28 mouse cellular contexts compared by ENCODE assay signal in genomic region chr4:126207081-126207480, GRCm38 (mm10). TPM values are rescaled to one million over a fixed set of nuclear protein-coding genes. Genes with fewer than 3 reads are reported as not detected.
DNase-seq lines count a peak whose midpoint lies in the region; ATAC-seq and TF ChIP-seq lines count a peak whose summit lies in the region.
"Had no signal": no experiment of that assay in that cellular context is flagged by ENCODE, and none has a peak within 500 bp of the region (broad histone marks: within the 10 kb centered on the region; RNA-seq: fewer than 3 reads in every experiment).

No protein-coding gene starts in this region.

- WGBS in liver, postnatal 0 days (ENCODE audit: insufficient replicate concordance) = 61% methylated on average over 6 of the region's 6 CpGs
- 44% methylated on average over 6 of the region's 6 CpGs for WGBS in liver, embryonic 11.5 days

- TF ChIP-seq EP300 in liver, postnatal 0 days (IDR thresholded peaks at IDR 0.05; ENCODE audit: low read depth) = no peak

- peak; percentile 51 for DNase-seq in liver
- DNase-seq in liver, postnatal 0 days = no peak
- DNase-seq in adrenal gland, postnatal 14 days = peak; percentile 65
- no peak for DNase-seq in liver, embryonic 11.5 days (ENCODE audit: low spot score)
- peak; percentile 57 for DNase-seq in naive thymus-derived CD4-positive, alpha-beta T cell, adult 2 months (ENCODE audit: low read depth)
- no peak for DNase-seq in kidney, postnatal 10 days
- DNase-seq in left cerebral cortex, adult 8-10 months (ENCODE audit: low spot score in 2 of 2) = no peak
- no peak for DNase-seq in layer of hippocampus, postnatal 36 days
- DNase-seq: B cell, adult 2 months; cerebellum, adult 11 months; cerebellum, adult 9-10 months; cerebellum, postnatal 36 days; gastrocnemius, postnatal 14 days; kidney, adult 9 months; kidney, postnatal 14 days; lung, embryonic 14.5 days; right cerebral cortex, postnatal 25 days; thymus, adult 2 months; thymus, postnatal 4 days had no signal

- H3K9ac ChIP-seq in liver, postnatal 0 days (replicated peaks) = no peak overlapping the region; the same call in 1 of the 2 replicates
- H3K9ac ChIP-seq in liver, embryonic 11.5 days (ENCODE audit: low read depth, low read length) = no peak overlapping the region
- H3K9ac ChIP-seq: heart, embryonic 15.5 days; limb, embryonic 15.5 days; lung, embryonic 14.5 days; midbrain, embryonic 15.5 days had no signal

- H3K27me3 ChIP-seq in liver, postnatal 0 days (ENCODE audit: insufficient read depth, low read length) = no peaks in the 10 kb centered on the region
- no peaks in the 10 kb centered on the region for H3K27me3 ChIP-seq in liver, embryonic 11.5 days (replicated peaks; ENCODE audit: control insufficient read depth, insufficient read depth, low read length)
- H3K27me3 ChIP-seq: heart, embryonic 15.5 days; limb, embryonic 15.5 days; midbrain, embryonic 15.5 days had no signal

- no peak overlapping the region for H3K4me2 ChIP-seq in liver, postnatal 0 days (ENCODE audit: low read depth, low read length)
- H3K4me2 ChIP-seq in liver, embryonic 11.5 days = peak overlapping the region; percentile 31; the same call in 1 of the 2 replicates
- H3K4me2 ChIP-seq: heart, embryonic 15.5 days; limb, embryonic 15.5 days; lung, embryonic 14.5 days; midbrain, embryonic 15.5 days had no signal

- H3K36me3 ChIP-seq in liver, postnatal 0 days (replicated peaks; ENCODE audit: insufficient read depth, low read length) = no peaks in the 10 kb centered on the region
- no peaks in the 10 kb centered on the region for H3K36me3 ChIP-seq in liver, embryonic 11.5 days (ENCODE audit: control insufficient read depth, insufficient read depth, low read length)
- H3K36me3 ChIP-seq: heart, embryonic 15.5 days; limb, embryonic 10.5 days; limb, embryonic 15.5 days; midbrain, embryonic 10.5 days; midbrain, embryonic 15.5 days had no signal

- no peaks in the 10 kb centered on the region for H3K9me3 ChIP-seq in liver, postnatal 0 days (ENCODE audit: low read length)
- H3K9me3 ChIP-seq in liver, embryonic 11.5 days (ENCODE audit: control insufficient read depth, low read length) = no peaks in the 10 kb centered on the region
- H3K9me3 ChIP-seq: heart, embryonic 15.5 days; limb, embryonic 10.5 days; limb, embryonic 15.5 days; midbrain, embryonic 10.5 days; midbrain, embryonic 15.5 days had no signal

- no peak for ATAC-seq in liver, postnatal 0 days
- 0 out of 2 replicates have a peak, but pooled peaks have one; percentile 19 for ATAC-seq in liver, embryonic 11.5 days (replicated peaks; ENCODE audit: low FRiP score)
- ATAC-seq: forebrain, embryonic 14.5 days; hindbrain, postnatal 0 days; intestine, embryonic 16.5 days; midbrain, embryonic 15.5 days had no signal

- H3K4me1 ChIP-seq in liver, postnatal 0 days (ENCODE audit: insufficient read depth) = peaks cover 21% of the 10 kb centered on the region
- peaks cover 19% of the 10 kb centered on the region for H3K4me1 ChIP-seq in liver, embryonic 11.5 days (replicated peaks; ENCODE audit: control insufficient read depth, insufficient read depth, low read length)

- no peak overlapping the region for H3K27ac ChIP-seq in liver, postnatal 0 days (ENCODE audit: low read depth)
- H3K27ac ChIP-seq in liver, embryonic 11.5 days (ENCODE audit: low read depth, low read length) = no peak overlapping the region
- H3K27ac ChIP-seq: heart, embryonic 15.5 days; hindbrain, postnatal 0 days; limb, embryonic 10.5 days; limb, embryonic 15.5 days; midbrain, embryonic 10.5 days; midbrain, embryonic 15.5 days; stomach, postnatal 0 days had no signal

- no peak overlapping the region for H3K4me3 ChIP-seq in liver, postnatal 0 days (ENCODE audit: low read depth, low read length)
- H3K4me3 ChIP-seq in liver, embryonic 11.5 days (ENCODE audit: low read depth, low read length) = no peak overlapping the region
- H3K4me3 ChIP-seq: heart, embryonic 15.5 days; limb, embryonic 10.5 days; limb, embryonic 15.5 days; midbrain, embryonic 10.5 days; midbrain, embryonic 15.5 days had no signal

- TF ChIP-seq CTCF in liver, postnatal 0 days (IDR thresholded peaks at IDR 0.05; ENCODE audit: low read depth) = no peak

RNA-seq across cellular contexts. Expression of gene Thrap3, which starts 4.5 kb away (rescaled TPM):
- 47.8 and 62.4 TPM in 2 replicates for polyA plus RNA-seq in liver, postnatal 0 days (2015; fragmentation: Nextera tagmentation; extraction: Ambion mirVana)
- total RNA-seq in adrenal gland, postnatal 14 days (2021) = 190 and 212 TPM in 2 replicates
- polyA plus RNA-seq in liver, embryonic 11.5 days (2014; fragmentation: Nextera tagmentation; extraction: Ambion mirVana) = 199 and 207 TPM in 2 replicates
- 100 to 1,000 TPM; 127 to 151 (median 148) TPM for total RNA-seq in left cerebral cortex, adult 8-10 months (2022)
- 100 to 1,000 TPM; 148 to 151 TPM for total RNA-seq in layer of hippocampus, postnatal 36 days (2021)

RNA-seq across cellular contexts. Expression of gene Sh3d21, which starts 43.8 kb away (rescaled TPM):
- 2.4 and 2.7 TPM in 2 replicates for polyA plus RNA-seq in liver, postnatal 0 days (2015; fragmentation: Nextera tagmentation; extraction: Ambion mirVana)
- 3.7 and 4.8 TPM in 2 replicates for total RNA-seq in adrenal gland, postnatal 14 days (2021)
- polyA plus RNA-seq in liver, embryonic 11.5 days (2014; fragmentation: Nextera tagmentation; extraction: Ambion mirVana) = 2.3 TPM in 2 replicates
- 1 to 10 TPM in 1 of 4 experiments, under 1 TPM in 3; 0.63 to 1.4 (median 0.85) TPM for total RNA-seq in left cerebral cortex, adult 8-10 months (2022)
- total RNA-seq in layer of hippocampus, postnatal 36 days (2021) = under 1 TPM; 0.80 to 0.86 TPM

RNA-seq across cellular contexts. Expression of gene Map7d1, which starts 49.1 kb away (rescaled TPM):
- 7.2 and 10.0 TPM in 2 replicates for polyA plus RNA-seq in liver, postnatal 0 days (2015; fragmentation: Nextera tagmentation; extraction: Ambion mirVana)
- 53.4 and 67.3 TPM in 2 replicates for total RNA-seq in adrenal gland, postnatal 14 days (2021)
- 26.5 and 28.9 TPM in 2 replicates for polyA plus RNA-seq in liver, embryonic 11.5 days (2014; fragmentation: Nextera tagmentation; extraction: Ambion mirVana)
- total RNA-seq in left cerebral cortex, adult 8-10 months (2022) = 100 to 1,000 TPM; 224 to 273 (median 253) TPM
- 100 to 1,000 TPM; 245 to 249 TPM for total RNA-seq in layer of hippocampus, postnatal 36 days (2021)

RNA-seq across cellular contexts. Expression of gene Trappc3, which starts 55.0 kb away (rescaled TPM):
- 39.0 and 39.2 TPM in 2 replicates for polyA plus RNA-seq in liver, postnatal 0 days (2015; fragmentation: Nextera tagmentation; extraction: Ambion mirVana)
- total RNA-seq in adrenal gland, postnatal 14 days (2021) = 70.8 and 75.6 TPM in 2 replicates
- polyA plus RNA-seq in liver, embryonic 11.5 days (2014; fragmentation: Nextera tagmentation; extraction: Ambion mirVana) = 20.6 and 26.8 TPM in 2 replicates
- total RNA-seq in left cerebral cortex, adult 8-10 months (2022) = 10 to 100 TPM; 86.2 to 93.4 (median 89.3) TPM
- 10 to 100 TPM; 77.9 to 83.3 TPM for total RNA-seq in layer of hippocampus, postnatal 36 days (2021)

RNA-seq across cellular contexts. Expression of gene Eva1b, which starts 59.5 kb away (rescaled TPM):
- polyA plus RNA-seq in liver, postnatal 0 days (2015; fragmentation: Nextera tagmentation; extraction: Ambion mirVana) = 17.1 and 17.7 TPM in 2 replicates
- total RNA-seq in adrenal gland, postnatal 14 days (2021) = 27.6 and 32.3 TPM in 2 replicates
- 25.3 and 28.1 TPM in 2 replicates for polyA plus RNA-seq in liver, embryonic 11.5 days (2014; fragmentation: Nextera tagmentation; extraction: Ambion mirVana)
- total RNA-seq in left cerebral cortex, adult 8-10 months (2022) = 1 to 10 TPM; 2.4 to 5.6 (median 3.1) TPM
- total RNA-seq in layer of hippocampus, postnatal 36 days (2021) = 1 to 10 TPM; 1.6 to 2.1 TPM

Comparison
In these comparisons a context has a peak if more than half of its experiments do, and no peak if none do; other contexts are left out.
1. DNase-seq: peak in liver (single experiment), adrenal gland, postnatal 14 days (single experiment) and naive thymus-derived CD4-positive, alpha-beta T cell, adult 2 months (single experiment); none in liver, postnatal 0 days (single experiment), liver, embryonic 11.5 days (single experiment), kidney, postnatal 10 days (single experiment), left cerebral cortex, adult 8-10 months (0 of 2) and layer of hippocampus, postnatal 36 days (0 of 2).